Mouse (Mus musculus): ENCODE data around the gene Pank2.

- TF ChIP-seq POLR2A (IDR thresholded peaks at IDR 0.05; ENCODE audit: borderline replicate concordance, extremely low read depth, insufficient read depth, insufficient read length, poor library complexity, severe bottlenecking) (no peak), CTCF (IDR thresholded peaks at IDR 0.05; ENCODE audit: borderline replicate concordance, extremely low read depth, insufficient read depth, insufficient read length) (no peak)
These were observed 1.7 kb downstream of the Pank2 start for GRCm38 (mm10) chr2:131264027-131264426.

Data from brain, embryonic 14.5 days (tissue).